Mouse (Mus musculus): ENCODE measurements around the gene Cngb1.

The Cngb1 gene

GRCm38 (mm10) chr8:95306431-95306830, at the start of gene Cngb1:
Gene Cngb1, minus strand, starts transcription at chr8:95306585.
- DNase-seq (ENCODE audit: low read depth, low spot score), result no peak
- Histone ChIP-seq H3K27me3 (ENCODE audit: control insufficient read depth, insufficient read depth, low read length, poor library complexity, severe bottlenecking) (no peaks in the 10 kb centered on the region), H3K36me3 (ENCODE audit: control insufficient read depth, insufficient read depth, low read length, poor library complexity, severe bottlenecking) (no peaks in the 10 kb centered on the region)

- H3K36me3 ChIP-seq (ENCODE audit: control insufficient read depth, insufficient read depth, low read length, poor library complexity, severe bottlenecking), result no peaks in the 10 kb centered on the region
- no peak for DNase-seq (ENCODE audit: low read depth, low spot score)
- peaks cover 3% of the 10 kb centered on the region; the same call in 1 of the 2 replicates for H3K27me3 ChIP-seq (ENCODE audit: control insufficient read depth, insufficient read depth, low read length, poor library complexity, severe bottlenecking)
Measured at GRCm38 (mm10) chr8:95354606-95355005, 48.2 kb upstream of the Cngb1 start.

GRCm38 (mm10) chr8:95352871-95353866, 46.8 kb upstream of the Cngb1 start:
- DNase-seq (ENCODE audit: low read depth, low spot score), result no peak
- Histone ChIP-seq H3K36me3 (ENCODE audit: control insufficient read depth, insufficient read depth, low read length, poor library complexity, severe bottlenecking) (no peaks in the 10 kb centered on the region), H3K27me3 (ENCODE audit: control insufficient read depth, insufficient read depth, low read length, poor library complexity, severe bottlenecking) (peaks cover 3% of the 10 kb centered on the region; the same call in 1 of the 2 replicates)

DNA sequence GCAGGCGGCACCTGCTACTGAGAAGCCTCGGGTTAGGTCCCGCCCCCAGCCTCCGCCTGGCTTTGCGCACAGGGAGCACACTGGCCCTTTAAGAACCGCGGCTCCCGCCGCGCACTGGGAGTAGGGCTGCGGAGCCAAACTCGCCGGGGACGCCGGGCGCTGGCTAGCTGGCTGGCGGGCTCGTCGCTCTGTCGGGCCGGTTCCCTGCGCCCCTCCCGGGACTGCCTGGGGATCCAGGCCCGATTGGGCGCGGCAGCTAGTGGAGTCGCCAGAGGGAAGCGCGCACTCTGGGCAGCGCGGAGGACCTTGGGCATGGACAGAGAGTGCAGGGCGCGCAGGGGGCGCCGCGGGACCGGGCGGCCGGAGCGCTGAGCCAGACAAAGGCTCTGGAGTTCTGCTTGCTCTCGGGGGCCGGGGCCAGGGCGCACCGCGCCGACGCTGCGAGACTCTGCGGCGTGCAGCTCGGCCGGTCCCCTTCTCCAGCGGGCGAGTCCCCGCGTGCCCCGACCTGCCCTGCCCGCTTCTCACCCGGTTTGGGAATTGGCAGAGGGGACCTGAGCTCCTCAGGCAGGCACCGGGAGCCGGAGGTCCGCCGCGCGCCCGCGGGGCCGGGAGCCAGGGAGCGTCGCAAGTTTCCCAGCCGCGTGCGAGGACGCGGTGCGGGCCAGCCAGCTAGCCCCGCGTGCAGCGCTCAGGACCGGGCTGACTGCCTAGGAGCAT, 45.9 kb upstream of the Cngb1 start, which contains the start of gene Mmp15:
Mmp15 (plus strand) TSS at position 118 of the 720 bp plus-strand sequence.
- peaks cover 3% of the 10 kb centered on the region; the same call in 1 of the 2 replicates for H3K27me3 ChIP-seq (ENCODE audit: control insufficient read depth, insufficient read depth, low read length, poor library complexity, severe bottlenecking)
- no peaks in the 10 kb centered on the region for H3K36me3 ChIP-seq (ENCODE audit: control insufficient read depth, insufficient read depth, low read length, poor library complexity, severe bottlenecking)
- DNase-seq (ENCODE audit: low read depth, low spot score), result no peak

GRCm38 (mm10) chr8:95351461-95351860, 45.1 kb upstream of the Cngb1 start:
- no peak for DNase-seq (ENCODE audit: low read depth, low spot score)
- peaks cover 3% of the 10 kb centered on the region; the same call in 1 of the 2 replicates for H3K27me3 ChIP-seq (ENCODE audit: control insufficient read depth, insufficient read depth, low read length, poor library complexity, severe bottlenecking)
- H3K36me3 ChIP-seq (ENCODE audit: control insufficient read depth, insufficient read depth, low read length, poor library complexity, severe bottlenecking), result 0 out of 2 replicates have a peak, but pooled peaks cover under 1% of the 10 kb centered on the region

DNA sequence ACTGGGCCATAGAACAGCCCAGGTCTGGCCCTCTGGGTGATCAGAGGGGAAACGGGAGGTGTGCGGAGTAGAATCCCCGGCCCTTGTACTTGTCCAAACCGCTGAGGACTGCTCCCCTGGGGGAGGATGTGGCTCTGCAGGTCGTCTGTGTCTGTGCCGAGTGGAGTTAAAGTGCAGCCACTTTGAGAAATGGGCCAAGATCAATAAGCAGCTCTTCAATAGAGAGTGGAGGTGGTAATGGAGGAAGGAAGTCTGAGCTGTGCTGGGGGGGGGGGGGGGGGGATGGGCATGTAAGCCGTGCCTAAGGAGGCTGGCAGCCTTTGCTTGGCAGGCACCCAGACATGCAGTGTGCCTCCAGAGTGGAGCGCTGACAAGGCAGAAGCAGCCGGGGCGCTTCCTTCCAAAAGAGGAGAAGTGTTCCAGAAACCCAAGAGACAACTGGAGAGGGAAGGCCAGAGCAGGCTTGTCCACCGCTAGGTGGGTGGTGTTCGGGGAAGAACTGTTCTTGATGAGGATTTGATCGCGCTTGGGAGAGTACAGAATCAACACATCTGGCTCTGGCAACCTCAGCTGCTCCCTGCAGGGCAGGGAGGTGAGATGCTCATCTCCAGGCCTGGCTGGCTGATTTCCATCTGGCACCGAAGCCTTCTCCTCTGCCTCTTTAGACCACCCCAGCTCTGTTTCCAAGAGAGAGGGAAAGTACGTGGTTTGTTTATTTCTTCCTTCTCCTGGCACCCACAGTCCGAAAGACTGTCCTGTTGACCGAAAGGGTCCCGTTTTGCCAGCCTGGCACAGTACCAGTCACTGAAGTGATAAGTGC, 42.6 kb upstream of the Cngb1 start:
- DNase-seq (ENCODE audit: low read depth, low spot score), result peak; percentile 29
- Histone ChIP-seq H3K27me3 (ENCODE audit: control insufficient read depth, insufficient read depth, low read length, poor library complexity, severe bottlenecking) (peaks cover 3% of the 10 kb centered on the region; the same call in 1 of the 2 replicates), H3K36me3 (ENCODE audit: control insufficient read depth, insufficient read depth, low read length, poor library complexity, severe bottlenecking) (peaks cover 2% of the 10 kb centered on the region; the same call in 1 of the 2 replicates)

- H3K27me3 ChIP-seq (ENCODE audit: control insufficient read depth, insufficient read depth, low read length, poor library complexity, severe bottlenecking), result peaks cover 2% of the 10 kb centered on the region; the same call in 1 of the 2 replicates
- no peak for DNase-seq (ENCODE audit: low read depth, low spot score)
- peaks cover 2% of the 10 kb centered on the region; the same call in 1 of the 2 replicates for H3K36me3 ChIP-seq (ENCODE audit: control insufficient read depth, insufficient read depth, low read length, poor library complexity, severe bottlenecking)
Measured at GRCm38 (mm10) chr8:95348356-95348755, 42.0 kb upstream of the Cngb1 start.

DNA sequence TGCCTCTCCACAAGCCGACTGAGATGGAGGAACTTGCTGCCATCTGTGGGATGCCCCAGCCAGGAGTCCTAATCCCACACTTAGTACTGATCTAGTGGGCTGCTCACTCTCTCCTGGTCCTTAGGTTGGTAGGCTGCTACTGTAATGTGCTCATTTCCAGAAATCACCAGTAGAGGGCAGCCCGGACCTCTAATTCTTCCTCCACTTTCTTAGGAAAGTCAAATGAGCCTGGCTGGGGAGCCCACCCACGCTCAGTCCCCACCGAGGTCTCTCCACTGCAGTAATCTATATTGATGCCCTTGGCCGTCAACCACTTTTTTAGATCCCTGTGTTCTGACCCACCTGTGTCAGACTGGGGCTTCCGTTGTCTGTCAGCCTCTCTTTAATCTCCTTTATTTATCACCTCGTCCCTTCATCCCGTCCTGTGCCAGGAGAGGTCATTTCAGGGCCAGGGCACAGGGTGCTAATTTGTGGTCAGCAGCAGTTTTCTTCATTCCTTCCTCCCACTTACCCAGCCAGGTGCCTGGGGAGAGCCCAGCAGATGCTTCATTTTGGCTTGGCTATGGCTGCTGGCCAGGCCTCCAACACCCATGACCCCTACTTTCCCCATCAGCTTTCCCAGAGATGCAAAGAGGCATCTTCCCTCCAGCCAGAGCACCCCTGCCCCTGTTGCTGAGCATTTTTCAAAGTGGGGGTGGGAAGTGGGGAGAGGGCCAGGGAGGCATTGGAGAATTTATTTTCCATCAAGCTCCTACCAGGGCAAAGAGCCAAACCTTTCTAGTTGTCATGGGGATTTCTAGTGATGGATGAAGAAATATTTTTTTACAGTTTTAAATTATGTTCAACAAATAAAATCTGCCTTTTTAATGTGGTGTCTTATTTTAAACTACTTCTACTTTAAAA, 40.5 kb upstream of the Cngb1 start:
- Histone ChIP-seq H3K36me3 (ENCODE audit: control insufficient read depth, insufficient read depth, low read length, poor library complexity, severe bottlenecking) (peaks cover 2% of the 10 kb centered on the region; the same call in 1 of the 2 replicates), H3K27me3 (ENCODE audit: control insufficient read depth, insufficient read depth, low read length, poor library complexity, severe bottlenecking) (peaks cover under 1% of the 10 kb centered on the region; the same call in 1 of the 2 replicates)
- peak; percentile 71 for DNase-seq (ENCODE audit: low read depth, low spot score)

DNA sequence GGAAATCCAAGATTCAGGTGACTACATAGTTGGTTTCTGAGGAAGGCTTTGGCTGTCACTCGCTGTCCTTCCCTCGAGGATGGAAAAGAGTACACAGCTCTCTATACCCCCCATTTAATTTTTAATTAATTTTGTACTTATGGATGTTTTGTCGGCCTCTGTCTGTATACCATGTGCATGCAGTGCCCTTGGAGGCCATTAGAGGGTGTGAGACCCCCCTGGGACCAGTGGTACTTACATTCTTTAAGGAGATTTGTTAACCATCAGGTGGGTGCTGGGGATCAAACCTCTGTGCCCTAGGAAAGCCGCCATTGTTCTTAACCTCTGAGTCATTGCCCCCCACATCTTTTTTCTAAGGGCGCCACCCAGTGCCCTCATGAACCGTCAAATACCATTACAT, 38.3 kb upstream of the Cngb1 start:
- H3K36me3 ChIP-seq (ENCODE audit: control insufficient read depth, insufficient read depth, low read length, poor library complexity, severe bottlenecking), result peaks cover 4% of the 10 kb centered on the region; the same call in 1 of the 2 replicates
- DNase-seq (ENCODE audit: low read depth, low spot score), result no peak
- H3K27me3 ChIP-seq (ENCODE audit: control insufficient read depth, insufficient read depth, low read length, poor library complexity, severe bottlenecking), result no peaks in the 10 kb centered on the region

- H3K27me3 ChIP-seq (ENCODE audit: control insufficient read depth, insufficient read depth, low read length, poor library complexity, severe bottlenecking), result no peaks in the 10 kb centered on the region
Measured at GRCm38 (mm10) chr8:95341721-95342120, 35.3 kb upstream of the Cngb1 start.

GRCm38 (mm10) chr8:95336363-95336762, 30.0 kb upstream of the Cngb1 start:
- Histone ChIP-seq H3K27me3 (ENCODE audit: control insufficient read depth, insufficient read depth, low read length, poor library complexity, severe bottlenecking) (no peaks in the 10 kb centered on the region), H3K36me3 (ENCODE audit: control insufficient read depth, insufficient read depth, low read length, poor library complexity, severe bottlenecking) (peaks cover 13% of the 10 kb centered on the region)
- no peak for DNase-seq (ENCODE audit: low read depth, low spot score)

More at GRCm38 (mm10) chr8:95341721-95342120, 35.3 kb upstream of the Cngb1 start:
- DNase-seq (ENCODE audit: low read depth, low spot score), result no peak
- H3K36me3 ChIP-seq (ENCODE audit: control insufficient read depth, insufficient read depth, low read length, poor library complexity, severe bottlenecking), result peaks cover 13% of the 10 kb centered on the region

- H3K36me3 ChIP-seq (ENCODE audit: control insufficient read depth, insufficient read depth, low read length, poor library complexity, severe bottlenecking), result peaks cover 13% of the 10 kb centered on the region
- peak; percentile 69 for DNase-seq (ENCODE audit: low read depth, low spot score)
- H3K27me3 ChIP-seq (ENCODE audit: control insufficient read depth, insufficient read depth, low read length, poor library complexity, severe bottlenecking), result no peaks in the 10 kb centered on the region
Measured at GRCm38 (mm10) chr8:95335706-95336105, 29.3 kb upstream of the Cngb1 start.
